Mouse (Mus musculus) ES-Bruce4 (cell line): ENCODE data around the gene Icam1. TPM values are rescaled to one million over a fixed set of nuclear protein-coding genes. Genes with fewer than 3 reads are reported as not detected.
"Not testable (repeated sequence)": the region's sequence is repeated elsewhere in the genome, so short reads cannot be mapped to it uniquely, and the experiment has no call there.

Experiments used
- H3K27ac ChIP-seq: 2 replicates; pipeline ENCODE4 v1.5.1; 2012; ENCODE audit warnings: low read length, inconsistent platforms; ENCODE audit not compliant: insufficient read depth
- H3K27me3 ChIP-seq: 2 replicates; pipeline ENCODE4 v1.6.1; 2012; ENCODE audit warnings: mild to moderate bottlenecking, low read length, inconsistent platforms; ENCODE audit not compliant: control insufficient read depth, poor library complexity, insufficient read depth, severe bottlenecking
- H3K36me3 ChIP-seq: 2 replicates; pipeline ENCODE4 v1.6.1; 2012; ENCODE audit warnings: inconsistent platforms, mild to moderate bottlenecking, low read length, moderate library complexity; ENCODE audit not compliant: control insufficient read depth, poor library complexity, insufficient read depth, severe bottlenecking
- H3K4me1 ChIP-seq: one replicate; pipeline ENCODE4 v1.8.1; 2011; ENCODE audit warnings: low read length; ENCODE audit not compliant: control insufficient read depth, insufficient read depth
- H3K4me3 ChIP-seq: 2 replicates; pipeline ENCODE4 v1.5.1; 2011; ENCODE audit warnings: low read depth, mild to moderate bottlenecking, low read length
- H3K9ac ChIP-seq: 2 replicates; pipeline ENCODE4 v1.6.1; 2012; ENCODE audit warnings: low read depth, mild to moderate bottlenecking, inconsistent platforms; ENCODE audit not compliant: poor library complexity, severe bottlenecking
- H3K9me3 ChIP-seq: replicated peaks from 2 replicates; pipeline ENCODE4 v1.6.1; 2012; ENCODE audit warnings: mild to moderate bottlenecking, low read length, inconsistent platforms; ENCODE audit not compliant: control insufficient read depth, poor library complexity, insufficient read depth, severe bottlenecking
- CTCF ChIP-seq: IDR thresholded peaks from one replicate; pipeline ENCODE4 v1.8.1; 2011; ENCODE audit warnings: low read depth, low read length
- EP300 ChIP-seq: IDR thresholded peaks from 2 replicates; pipeline ENCODE4 v1.6.1; 2011; ENCODE audit warnings: low read depth, low read length; ENCODE audit not compliant: insufficient read depth
- POLR2A ChIP-seq: IDR thresholded peaks from one replicate; pipeline ENCODE4 v1.8.1; 2011; ENCODE audit warnings: low read length; ENCODE audit not compliant: insufficient read depth
- polyA plus RNA-seq: library from polyadenylated mRNA; stranded (reverse); fragments of >200 nt; gene quantifications from 2 replicates; pipeline ENCODE4 v1.2.4, GENCODE M21; 2011; ENCODE audit warnings: low read depth; ENCODE audit not compliant: missing spikeins, insufficient read depth, insufficient read length

Gene Icam1
- polyA plus RNA-seq, 1 experiment: 25.7 TPM

DNA sequence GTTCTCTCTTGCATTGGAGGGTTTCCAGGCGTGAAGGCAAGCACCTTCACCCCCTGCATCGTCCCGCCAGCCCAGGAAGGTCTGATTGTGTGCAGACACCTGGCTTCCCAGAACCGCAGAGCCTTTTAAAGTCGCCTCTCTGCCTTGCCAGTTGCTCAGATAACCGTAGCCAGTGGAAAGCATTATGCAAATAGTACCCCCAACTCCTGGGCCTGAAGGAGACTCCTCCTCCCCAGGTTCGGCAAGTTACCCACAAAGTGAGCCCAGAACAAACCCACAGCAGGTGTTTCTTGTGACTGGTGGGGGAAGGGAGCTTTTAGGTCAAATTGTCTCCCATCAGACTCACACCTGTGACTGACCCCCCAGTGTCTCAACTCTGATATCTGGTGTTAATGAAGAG lies 27.8 kb upstream of the Icam1 start:
- peaks cover 4% of the 10 kb centered on the region for H3K4me1 ChIP-seq
- H3K27ac ChIP-seq: peak overlapping the region; percentile 62
- 0 out of 2 replicates have a peak, but pooled peaks have one; percentile 21 for TF ChIP-seq EP300
- TF ChIP-seq POLR2A: no peak

DNA sequence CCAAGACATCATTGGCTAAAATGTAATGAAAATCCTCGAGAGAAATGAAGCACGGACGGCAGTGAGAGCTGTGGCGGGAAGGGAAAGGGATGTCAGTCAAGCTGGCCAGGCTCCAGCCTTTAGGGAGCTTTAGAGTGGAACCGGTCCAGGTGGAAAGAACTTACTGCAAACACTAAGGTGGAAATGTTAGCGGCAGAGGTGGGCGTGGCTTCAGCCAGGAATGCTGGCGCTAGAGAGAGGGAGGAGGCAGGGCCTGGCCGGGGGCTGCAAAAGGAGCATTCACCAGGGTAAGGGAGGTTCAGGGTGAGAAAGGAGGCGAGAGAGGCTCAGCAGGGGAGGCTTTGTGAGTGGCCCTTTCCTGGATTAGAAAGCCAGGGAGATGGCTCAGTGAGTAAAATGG lies 24.9 kb upstream of the Icam1 start:
- peak overlapping the region; percentile 64 for H3K27ac ChIP-seq
- no peak overlapping the region for H3K4me3 ChIP-seq
- peaks cover 4% of the 10 kb centered on the region for H3K4me1 ChIP-seq
- 0 out of 2 replicates have a peak overlapping the region, but pooled peaks have one; percentile 1 for H3K9ac ChIP-seq
- H3K27me3 ChIP-seq: no peaks in the 10 kb centered on the region
- H3K36me3 ChIP-seq: no peaks in the 10 kb centered on the region
- no peaks in the 10 kb centered on the region for H3K9me3 ChIP-seq
- TF ChIP-seq EP300 (peak; percentile 84), CTCF (no peak)

More for the DNA sequence above, 27.8 kb upstream of the Icam1 start:
- 0 out of 2 replicates have a peak overlapping the region, but pooled peaks have one; percentile 27 for H3K9ac ChIP-seq
- no peaks in the 10 kb centered on the region for H3K27me3 ChIP-seq
- H3K4me3 ChIP-seq: no peak overlapping the region
- no peaks in the 10 kb centered on the region for H3K36me3 ChIP-seq
- no peaks in the 10 kb centered on the region for H3K9me3 ChIP-seq

DNA sequence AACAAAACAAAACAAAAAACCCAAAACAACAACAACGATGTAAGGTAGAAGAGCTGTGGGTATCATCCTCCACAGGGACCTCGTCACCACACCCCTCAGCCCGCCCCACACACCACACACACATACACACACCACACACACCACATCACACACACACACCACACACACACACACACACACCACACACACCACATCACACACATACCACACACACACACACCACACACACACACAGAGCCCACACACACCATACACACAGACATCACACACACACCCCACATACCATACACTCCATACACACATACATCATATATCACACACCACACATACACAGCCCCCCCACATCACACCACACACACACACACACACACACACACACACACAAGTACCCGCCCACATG lies 24.2 kb upstream of the Icam1 start:
- H3K4me3 ChIP-seq: no peak overlapping the region
- H3K27me3 ChIP-seq: no peaks in the 10 kb centered on the region
- 0 out of 2 replicates have a peak overlapping the region, but pooled peaks have one; percentile 1 for H3K9ac ChIP-seq
- H3K9me3 ChIP-seq: no peaks in the 10 kb centered on the region
- peak overlapping the region; percentile 64 for H3K27ac ChIP-seq
- TF ChIP-seq CTCF (no peak), POLR2A (no peak), EP300 (no peak)
- H3K4me1 ChIP-seq: peaks cover 4% of the 10 kb centered on the region
- no peaks in the 10 kb centered on the region for H3K36me3 ChIP-seq

DNA sequence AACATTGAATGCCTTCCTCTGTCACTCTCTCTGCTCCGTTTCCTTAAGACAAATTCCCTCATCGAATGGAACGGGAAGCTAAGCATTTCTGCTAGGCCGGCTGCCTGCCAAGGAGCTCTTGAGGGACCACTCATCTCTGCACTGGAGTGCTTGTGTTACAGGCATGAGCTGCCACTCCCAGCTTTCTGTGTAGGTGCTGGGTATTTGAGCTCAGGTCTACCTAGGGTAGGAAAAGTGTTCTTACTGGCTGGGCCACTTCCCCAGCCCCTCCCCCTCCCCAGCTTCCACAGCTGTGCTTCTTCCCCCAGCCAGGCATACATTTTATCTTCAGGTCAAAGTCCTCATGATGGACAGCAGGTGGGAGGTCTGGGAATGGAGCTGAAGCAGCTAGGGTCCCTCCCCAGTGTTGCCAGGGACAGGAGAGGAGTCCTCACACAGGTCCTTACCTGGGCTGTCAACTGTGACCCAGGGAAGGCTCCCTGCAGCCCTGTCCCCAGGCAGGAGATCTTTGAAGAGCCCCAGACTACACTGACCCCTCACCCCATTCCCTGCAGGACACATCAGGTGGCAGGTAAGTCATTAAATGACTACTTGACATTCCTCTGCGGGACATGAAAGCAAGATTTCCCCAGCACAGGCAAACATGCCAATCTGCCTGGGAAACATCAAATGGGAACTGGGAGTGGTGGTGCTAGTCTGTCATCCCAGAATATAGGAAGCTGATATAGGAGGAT lies 22.5 kb upstream of the Icam1 start:
- Histone ChIP-seq H3K27me3 (no peaks in the 10 kb centered on the region), H3K27ac (no peak overlapping the region)

DNA sequence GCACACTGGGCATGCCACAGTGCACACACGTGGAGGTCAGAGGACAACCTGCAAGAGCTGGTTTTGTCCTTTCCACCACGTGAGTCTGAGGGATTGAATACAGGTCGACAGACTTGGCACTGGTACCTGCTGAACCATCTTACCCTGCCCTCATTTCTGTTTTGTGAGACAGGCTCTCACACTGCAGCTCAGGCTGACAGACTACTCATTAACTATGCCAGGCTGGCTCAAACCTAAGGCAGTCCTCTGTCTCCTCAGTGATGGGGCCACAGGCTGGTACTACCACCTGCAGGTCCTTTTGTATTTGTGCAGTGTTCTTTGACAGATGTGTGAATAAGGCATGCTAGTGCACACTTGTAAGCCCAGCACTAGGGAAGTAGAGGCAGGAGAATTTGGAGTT lies 20.7 kb upstream of the Icam1 start:
- Histone ChIP-seq H3K27ac (no peak overlapping the region), H3K27me3 (no peaks in the 10 kb centered on the region), H3K9ac (no peak overlapping the region), H3K9me3 (no peaks in the 10 kb centered on the region), H3K4me1 (peaks cover 4% of the 10 kb centered on the region), H3K36me3 (no peaks in the 10 kb centered on the region), H3K4me3 (no peak overlapping the region)
- no peak for TF ChIP-seq EP300
- TF ChIP-seq POLR2A: no peak
- no peak for TF ChIP-seq CTCF

More for the DNA sequence above, 22.5 kb upstream of the Icam1 start:
- no peaks in the 10 kb centered on the region for H3K9me3 ChIP-seq
- H3K36me3 ChIP-seq: no peaks in the 10 kb centered on the region
- H3K9ac ChIP-seq: no peak overlapping the region
- TF ChIP-seq EP300: no peak
- TF ChIP-seq CTCF: no peak
- TF ChIP-seq POLR2A: no peak
- no peak overlapping the region for H3K4me3 ChIP-seq
- H3K4me1 ChIP-seq: peaks cover 4% of the 10 kb centered on the region

DNA sequence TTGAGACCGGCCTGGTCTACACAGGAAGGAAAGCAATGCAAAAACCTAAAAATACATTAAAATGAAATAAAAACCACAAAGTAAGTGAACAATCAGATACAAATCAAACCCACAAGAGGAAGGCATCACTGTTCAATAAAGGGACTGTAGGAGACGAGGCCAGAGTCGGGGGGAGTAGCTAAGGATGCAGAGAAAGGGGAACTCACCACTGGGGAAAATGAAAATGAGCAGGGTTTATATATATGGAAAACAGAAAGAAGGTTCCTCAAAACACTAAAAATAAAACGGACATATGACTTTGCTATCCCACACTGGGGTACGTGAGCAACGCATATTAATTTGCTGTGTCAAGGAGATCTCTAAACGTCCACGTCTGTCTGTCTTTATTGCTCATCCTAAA lies 18.7 kb upstream of the Icam1 start:
- H3K9ac ChIP-seq: no peak overlapping the region
- H3K36me3 ChIP-seq: no peaks in the 10 kb centered on the region
- TF ChIP-seq CTCF (no peak), EP300 (no peak), POLR2A (no peak)
- H3K27ac ChIP-seq: no peak overlapping the region
- no peaks in the 10 kb centered on the region for H3K27me3 ChIP-seq
- no peak overlapping the region for H3K4me3 ChIP-seq
- H3K9me3 ChIP-seq: no peaks in the 10 kb centered on the region
- no peaks in the 10 kb centered on the region for H3K4me1 ChIP-seq

DNA sequence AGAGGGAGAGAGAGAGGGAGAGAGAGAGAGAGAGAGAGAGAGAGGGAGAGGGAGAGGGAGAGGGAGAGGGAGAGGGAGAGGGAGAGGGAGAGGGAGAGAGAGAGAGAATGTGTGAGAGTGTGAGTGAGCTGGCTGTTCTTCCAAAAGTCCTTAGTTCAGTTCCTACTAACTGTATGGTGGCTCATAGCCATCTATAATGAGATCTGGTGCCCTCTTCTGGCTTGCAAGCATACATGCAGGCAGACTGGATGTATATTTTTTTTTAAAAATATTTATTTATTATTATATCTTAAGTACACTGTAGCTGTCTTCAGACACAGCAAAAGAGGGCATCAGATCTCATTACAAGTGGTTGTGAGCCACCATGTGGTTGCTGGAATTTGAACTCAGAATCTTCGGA lies 17.4 kb upstream of the Icam1 start:
- H3K36me3 ChIP-seq, H3K27ac ChIP-seq, H3K9ac ChIP-seq, H3K27me3 ChIP-seq, H3K4me3 ChIP-seq, H3K4me1 ChIP-seq, H3K9me3 ChIP-seq: not testable (repeated sequence)
